Mouse (Mus musculus) midbrain, embryonic 13.5 days (tissue): ENCODE data around the gene Sema6c. TPM values are rescaled to one million over a fixed set of nuclear protein-coding genes. Genes with fewer than 3 reads are reported as not detected.

ENCODE experiments used
- ATAC-seq: fragments of 200-750 bp; cut with Nextera tagmentation; 2 replicates; pipeline ENCODE4 v1.8.0; 2017; ENCODE audit warnings: mild to moderate bottlenecking, moderate TSS enrichment, moderate library complexity
- H3K27ac ChIP-seq: fragments of 300-500 bp; sonication (generic); 2 replicates; pipeline ENCODE4 v1.5.1; 2015; ENCODE audit warnings: inconsistent platforms, mild to moderate bottlenecking, moderate library complexity
- H3K27me3 ChIP-seq: fragments of 300-500 bp; sonication (generic); 2 replicates; pipeline ENCODE4 v1.6.1; 2015; ENCODE audit warnings: mild to moderate bottlenecking, inconsistent platforms
- H3K36me3 ChIP-seq: fragments of 300-500 bp; sonication (generic); 2 replicates; pipeline ENCODE4 v1.6.1; 2015; ENCODE audit warnings: mild to moderate bottlenecking, inconsistent platforms
- H3K4me1 ChIP-seq: fragments of 300-500 bp; sonication (generic); replicated peaks from 2 replicates; pipeline ENCODE4 v1.6.1; 2015; ENCODE audit warnings: inconsistent platforms
- H3K4me2 ChIP-seq: fragments of 300-500 bp; sonication (generic); replicated peaks from 2 replicates; pipeline ENCODE4 v1.6.1; 2015; ENCODE audit warnings: moderate library complexity, mild to moderate bottlenecking, inconsistent platforms
- H3K4me3 ChIP-seq: fragments of 300-500 bp; sonication (generic); replicated peaks from 2 replicates; pipeline ENCODE4 v1.5.1; 2015; ENCODE audit warnings: mild to moderate bottlenecking, inconsistent platforms
- H3K9ac ChIP-seq: fragments of 300-500 bp; sonication (generic); replicated peaks from 2 replicates; pipeline ENCODE4 v1.6.1; 2015; ENCODE audit warnings: mild to moderate bottlenecking, inconsistent platforms
- H3K9me3 ChIP-seq: fragments of 300-500 bp; sonication (generic); 2 replicates; pipeline ENCODE4 v1.6.1; 2016; ENCODE audit warnings: mild to moderate bottlenecking, inconsistent platforms
- WGBS: fragments of 180-500 bp; shearing (Covaris S2); methylation state at CpG from one replicate; pipeline ENCODE4 v1.1.7; 2015; 5-methylcytosine and 5-hydroxymethylcytosine counted together
- microRNA-seq: library from miRNA; unstranded; fragments of <30 nt; microRNA quantifications from one replicate; pipeline ENCODE4, GENCODE M21; 2016
- polyA plus RNA-seq: library from polyadenylated mRNA; unstranded; fragments of >200 nt; fragmentation: Nextera tagmentation; extraction: Ambion mirVana; gene quantifications from 2 replicates; pipeline ENCODE4 v1.2.1, GENCODE M21; 2015

Sema6c gene
- polyA plus RNA-seq, 1 experiment from 2014 or later = 37.6 TPM

GRCm38 (mm10) chr3:95223041-95223440 lies 62.8 kb downstream of the Sema6c start:
- H3K9me3 ChIP-seq = no peaks in the 10 kb centered on the region
- H3K27ac ChIP-seq = no peak overlapping the region
- no peak overlapping the region for H3K4me3 ChIP-seq
- H3K36me3 ChIP-seq = peaks cover 66% of the 10 kb centered on the region
- no peak overlapping the region for H3K9ac ChIP-seq
- H3K4me1 ChIP-seq = peaks cover 49% of the 10 kb centered on the region
- H3K27me3 ChIP-seq = no peaks in the 10 kb centered on the region
- ATAC-seq = no peak
- H3K4me2 ChIP-seq = no peak overlapping the region
- 98% methylated on average over 2 of the region's 2 CpGs for WGBS

Small RNA genes within 50 kb of the gene (microRNA-seq; reads per million reads assigned to microRNA genes)
- gene Mir8099-1 = not detected

Other genes with a start within 250 kb of the Sema6c start
- 7.7 and 9.0 TPM in 2 replicates for gene Selenbp1, start 227.4 kb upstream of the Sema6c start, polyA plus RNA-seq
- gene Rfx5, start 206.4 kb upstream of the Sema6c start, polyA plus RNA-seq = 5.0 and 5.2 TPM in 2 replicates
- gene Pi4kb, start 185.7 kb upstream of the Sema6c start, polyA plus RNA-seq = 24.7 and 25.3 TPM in 2 replicates
- 26.2 and 28.1 TPM in 2 replicates for gene Zfp687, start 145.0 kb upstream of the Sema6c start, polyA plus RNA-seq
- gene Psmd4, start 117.8 kb upstream of the Sema6c start, polyA plus RNA-seq = 293 and 295 TPM in 2 replicates
- 19.9 and 20.5 TPM in 2 replicates for gene Pip5k1a, start 53.5 kb upstream of the Sema6c start, polyA plus RNA-seq
- 256 and 262 TPM in 2 replicates for gene Vps72, start 49.4 kb upstream of the Sema6c start, polyA plus RNA-seq
- gene Tmod4, start 36.0 kb upstream of the Sema6c start, polyA plus RNA-seq = 1.0 and 1.8 TPM in 2 replicates
- 99.2 and 103 TPM in 2 replicates for gene Scnm1, start 26.4 kb upstream of the Sema6c start, polyA plus RNA-seq
- gene Lysmd1, start 26.4 kb upstream of the Sema6c start, polyA plus RNA-seq = 36.2 and 38.1 TPM in 2 replicates
- gene Tnfaip8l2, start 18.1 kb upstream of the Sema6c start, polyA plus RNA-seq = 2.3 and 2.8 TPM in 2 replicates
- gene Gabpb2, start 57.5 kb downstream of the Sema6c start, polyA plus RNA-seq = 5.5 and 5.7 TPM in 2 replicates
- gene Cdc42se1, start 68.3 kb downstream of the Sema6c start, polyA plus RNA-seq = 66.8 and 68.4 TPM in 2 replicates
- 253 and 276 TPM in 2 replicates for gene Mllt11, start 71.7 kb downstream of the Sema6c start, polyA plus RNA-seq
- 0.23 and 0.26 TPM in 2 replicates for gene Gm128, start 81.1 kb downstream of the Sema6c start, polyA plus RNA-seq
- gene Bnipl, start 90.7 kb downstream of the Sema6c start, polyA plus RNA-seq = 0.17 TPM in 1 of 2 replicates, not detected in the other
- gene Mindy1, start 120.9 kb downstream of the Sema6c start, polyA plus RNA-seq = 47.5 and 50.5 TPM in 2 replicates
- 46.4 and 50.1 TPM in 2 replicates for gene Prune1, start 121.6 kb downstream of the Sema6c start, polyA plus RNA-seq
- gene Anxa9, start 146.7 kb downstream of the Sema6c start, polyA plus RNA-seq = 0.58 and 0.63 TPM in 2 replicates
- 91.3 and 93.8 TPM in 2 replicates for gene Cers2, start 154.3 kb downstream of the Sema6c start, polyA plus RNA-seq
- 45.7 and 49.9 TPM in 2 replicates for gene Setdb1, start 196.7 kb downstream of the Sema6c start, polyA plus RNA-seq
- gene 4930558C23Rik, start 242.4 kb downstream of the Sema6c start, polyA plus RNA-seq = not detected in 2 replicates